Mouse (Mus musculus): ENCODE measurements around the gene Mrgpra6. TPM values are rescaled to one million over a fixed set of nuclear protein-coding genes. Genes with fewer than 3 reads are reported as not detected.

The Mrgpra6 gene
- polyA plus RNA-seq, 1 experiment, result not detected

GRCm38 (mm10) chr7:47144299-47144698 is 60.4 kb downstream of the Mrgpra6 start:
- no peak for TF ChIP-seq TCF12 (IDR thresholded peaks at IDR 0.05; ENCODE audit: insufficient read depth, poor library complexity, severe bottlenecking)
- no peak for TF ChIP-seq SRF (IDR thresholded peaks at IDR 0.05; ENCODE audit: control insufficient read depth, insufficient read length, low read depth)
- TF ChIP-seq REST (IDR thresholded peaks at IDR 0.05; ENCODE audit: insufficient read depth, insufficient read length), result no peak
- no peak for TF ChIP-seq E2F4 (IDR thresholded peaks at IDR 0.05; ENCODE audit: insufficient read depth)
- no peak for TF ChIP-seq MYOG (IDR thresholded peaks at IDR 0.05; ENCODE audit: control insufficient read depth in 1 of 3, insufficient read depth in 1 of 3, insufficient read length in 2 of 3, low read depth in 2 of 3)
- TF ChIP-seq MAX (IDR thresholded peaks at IDR 0.05; ENCODE audit: low read depth), result no peak
- no peak for TF ChIP-seq POLR2A (IDR thresholded peaks at IDR 0.05; ENCODE audit: insufficient read length, low read depth)
- TF ChIP-seq CEBPB (IDR thresholded peaks at IDR 0.05; ENCODE audit: insufficient read depth, poor library complexity, severe bottlenecking), result no peak
- TF ChIP-seq POLR2AphosphoS2 (IDR thresholded peaks at IDR 0.05; ENCODE audit: insufficient read length, low read depth), result no peak
- no peak for TF ChIP-seq MYOD1 (IDR thresholded peaks at IDR 0.05; ENCODE audit: control insufficient read depth in 1 of 3, insufficient read length in 2 of 3, low read depth in 2 of 3)
- TF ChIP-seq USF1 (IDR thresholded peaks at IDR 0.05; ENCODE audit: low read depth), result no peak
- TF ChIP-seq TCF3 (IDR thresholded peaks at IDR 0.05; ENCODE audit: insufficient read length, low read depth), result no peak
- Histone ChIP-seq H3K36me3 (ENCODE audit: control insufficient read depth, insufficient read depth) (no peaks in the 10 kb centered on the region), H3K27me3 (ENCODE audit: control insufficient read depth, insufficient read depth, insufficient read length) (no peaks in the 10 kb centered on the region), H3K79me2 (ENCODE audit: control insufficient read depth, insufficient read depth) (no peaks in the 10 kb centered on the region), H3K4me3 (no peak overlapping the region), H3K4me2 (ENCODE audit: low read depth) (no peak overlapping the region), H3ac (ENCODE audit: control insufficient read depth, insufficient read length) (no peak overlapping the region)

GRCm38 (mm10) chr7:47139823-47140325 is 64.8 kb downstream of the Mrgpra6 start:
- TF ChIP-seq POLR2A (IDR thresholded peaks at IDR 0.05; ENCODE audit: insufficient read length, low read depth), result no peak
- TF ChIP-seq CEBPB (IDR thresholded peaks at IDR 0.05; ENCODE audit: insufficient read depth, poor library complexity, severe bottlenecking), result no peak
- TF ChIP-seq TCF3 (IDR thresholded peaks at IDR 0.05; ENCODE audit: insufficient read length, low read depth), result no peak
- no peak for TF ChIP-seq REST (IDR thresholded peaks at IDR 0.05; ENCODE audit: insufficient read depth, insufficient read length)
- TF ChIP-seq USF1 (IDR thresholded peaks at IDR 0.05; ENCODE audit: low read depth), result no peak
- no peak for TF ChIP-seq E2F4 (IDR thresholded peaks at IDR 0.05; ENCODE audit: insufficient read depth)
- TF ChIP-seq TCF12 (IDR thresholded peaks at IDR 0.05; ENCODE audit: insufficient read depth, poor library complexity, severe bottlenecking), result no peak
- TF ChIP-seq MYOG (IDR thresholded peaks at IDR 0.05; ENCODE audit: control insufficient read depth in 1 of 3, insufficient read depth in 1 of 3, insufficient read length in 2 of 3, low read depth in 2 of 3), result no peak
- no peak for TF ChIP-seq POLR2AphosphoS2 (IDR thresholded peaks at IDR 0.05; ENCODE audit: insufficient read length, low read depth)
- no peak for TF ChIP-seq SRF (IDR thresholded peaks at IDR 0.05; ENCODE audit: control insufficient read depth, insufficient read length, low read depth)
- no peak for TF ChIP-seq MAX (IDR thresholded peaks at IDR 0.05; ENCODE audit: low read depth)
- no peak for TF ChIP-seq MYOD1 (IDR thresholded peaks at IDR 0.05; ENCODE audit: control insufficient read depth in 1 of 3, insufficient read length in 2 of 3, low read depth in 2 of 3)
- H3ac ChIP-seq (ENCODE audit: control insufficient read depth, insufficient read length), result no peak overlapping the region
- no peaks in the 10 kb centered on the region for H3K27me3 ChIP-seq (ENCODE audit: control insufficient read depth, insufficient read depth, insufficient read length)
- no peak overlapping the region for H3K4me2 ChIP-seq (ENCODE audit: low read depth)
- H3K4me3 ChIP-seq, result no peak overlapping the region
- H3K79me2 ChIP-seq (ENCODE audit: control insufficient read depth, insufficient read depth), result no peaks in the 10 kb centered on the region
- no peaks in the 10 kb centered on the region for H3K36me3 ChIP-seq (ENCODE audit: control insufficient read depth, insufficient read depth)

Other genes with a start within 250 kb of the Mrgpra6 start
- 3.6 TPM for gene Uevld, start 246.4 kb downstream of the Mrgpra6 start, polyA plus RNA-seq (2012; fragmentation: generic; extraction: Trizol)
- gene Gm9999, start 221.3 kb downstream of the Mrgpra6 start, polyA plus RNA-seq (2012; fragmentation: generic; extraction: Trizol), result not detected
- gene Spty2d1, start 196.5 kb downstream of the Mrgpra6 start, polyA plus RNA-seq (2012; fragmentation: generic; extraction: Trizol), result 12.0 TPM
- gene Tmem86a, start 154.3 kb downstream of the Mrgpra6 start, polyA plus RNA-seq (2012; fragmentation: generic; extraction: Trizol), result 28.6 TPM
- gene Ptpn5, start 71.2 kb downstream of the Mrgpra6 start, polyA plus RNA-seq (2012; fragmentation: generic; extraction: Trizol), result 0.49 TPM
- not detected for gene Mrgpra9, start 47.9 kb upstream of the Mrgpra6 start, polyA plus RNA-seq (2012; fragmentation: generic; extraction: Trizol)
- gene Mrgpra1, start 149.3 kb upstream of the Mrgpra6 start, polyA plus RNA-seq (2012; fragmentation: generic; extraction: Trizol), result not detected
- gene Mrgpra2a, start 247.2 kb upstream of the Mrgpra6 start, polyA plus RNA-seq (2012; fragmentation: generic; extraction: Trizol), result not detected